Mouse (Mus musculus) hematopoietic stem cell, adult 5-6 weeks (primary cell): ENCODE results near the gene Susd6. TPM values are rescaled to one million over a fixed set of nuclear protein-coding genes. Genes with fewer than 3 reads are reported as not detected.
"Not testable (repeated sequence)": the region's sequence is repeated elsewhere in the genome, so short reads cannot be mapped to it uniquely, and the experiment has no call there.

Source experiments
- ATAC-seq, 2 experiments: fragments of 125-278 bp in 1 of 2; replicated peaks in 1 of 2; 2 replicates each; pipeline ENCODE4 v1.8.0; 2016 to 2017; ENCODE audit warnings: inconsistent platforms in 2 of 2, mild to moderate bottlenecking in 2 of 2, moderate number of reproducible peaks in 2 of 2, low read depth in 1 of 2, moderate TSS enrichment in 1 of 2; ENCODE audit not compliant: low FRiP score in 2 of 2, poor library complexity in 2 of 2, severe bottlenecking in 2 of 2, insufficient read depth in 1 of 2, low TSS enrichment in 1 of 2
- total RNA-seq: library from RNA; stranded (forward); fragments of 172-1452, 232-1000 nt; gene quantifications from 2 replicates; pipeline ENCODE4 v1.2.3, GENCODE M21; 2017

Gene Susd6
- total RNA-seq, 1 experiment from 2014 or later = 27.5 TPM

GRCm38 (mm10) chr12:80779760-80780159 lies 10.6 kb upstream of the Susd6 start:
- no peak for ATAC-seq

GRCm38 (mm10) chr12:80782190-80782589 lies 8.1 kb upstream of the Susd6 start:
- ATAC-seq = no peak

- ATAC-seq = no peak
Measured at GRCm38 (mm10) chr12:80782892-80783291, 7.4 kb upstream of the Susd6 start.

- no peak for ATAC-seq
Measured at GRCm38 (mm10) chr12:80783889-80784288, 6.4 kb upstream of the Susd6 start.

GRCm38 (mm10) chr12:80785005-80785404 lies 5.3 kb upstream of the Susd6 start:
- peak; percentile 59 to 83; a peak in 3 of 4 replicates for ATAC-seq

GRCm38 (mm10) chr12:80785597-80785996 lies 4.7 kb upstream of the Susd6 start:
- ATAC-seq = no peak

- ATAC-seq = no peak
Measured at GRCm38 (mm10) chr12:80786591-80786990, 3.7 kb upstream of the Susd6 start.

GRCm38 (mm10) chr12:80787604-80788003 lies 2.7 kb upstream of the Susd6 start:
- ATAC-seq = no peak

GRCm38 (mm10) chr12:80788188-80788587 lies 2.1 kb upstream of the Susd6 start:
- no peak for ATAC-seq

GRCm38 (mm10) chr12:80789276-80789675 lies 1.0 kb upstream of the Susd6 start:
- not testable (repeated sequence) for ATAC-seq

- 0 out of 4 replicates have a peak, but pooled peaks of 1 of the 2 experiments have one; percentile 9 for ATAC-seq
Measured at GRCm38 (mm10) chr12:80790700-80791570, 625 bp downstream of the Susd6 start.

- ATAC-seq = no peak
Measured at GRCm38 (mm10) chr12:80791571-80792444, 1.5 kb downstream of the Susd6 start.

GRCm38 (mm10) chr12:80792867-80793266 lies 2.6 kb downstream of the Susd6 start:
- ATAC-seq = peak; percentile 29 to 68

GRCm38 (mm10) chr12:80793535-80793934 lies 3.2 kb downstream of the Susd6 start:
- ATAC-seq = no peak

GRCm38 (mm10) chr12:80794522-80794921 lies 4.2 kb downstream of the Susd6 start:
- ATAC-seq = no peak

- ATAC-seq = no peak
Measured at GRCm38 (mm10) chr12:80794935-80795785, 4.8 kb downstream of the Susd6 start.

- no peak for ATAC-seq
Measured at GRCm38 (mm10) chr12:80798271-80798670, 8.0 kb downstream of the Susd6 start.
